Mouse (Mus musculus) bone marrow macrophage, adult 2 months (primary cell): ENCODE results near the gene Kif22.

ENCODE experiments used
- CTCF ChIP-seq: IDR thresholded peaks from 2 replicates; pipeline ENCODE4 v1.5.1; 2012; ENCODE audit warnings: low read depth, mild to moderate bottlenecking, low read length, moderate library complexity
- POLR2A ChIP-seq: IDR thresholded peaks from 2 replicates; pipeline ENCODE4 v1.6.1; 2012; ENCODE audit warnings: mild to moderate bottlenecking, low read depth, low read length, borderline replicate concordance

DNA sequence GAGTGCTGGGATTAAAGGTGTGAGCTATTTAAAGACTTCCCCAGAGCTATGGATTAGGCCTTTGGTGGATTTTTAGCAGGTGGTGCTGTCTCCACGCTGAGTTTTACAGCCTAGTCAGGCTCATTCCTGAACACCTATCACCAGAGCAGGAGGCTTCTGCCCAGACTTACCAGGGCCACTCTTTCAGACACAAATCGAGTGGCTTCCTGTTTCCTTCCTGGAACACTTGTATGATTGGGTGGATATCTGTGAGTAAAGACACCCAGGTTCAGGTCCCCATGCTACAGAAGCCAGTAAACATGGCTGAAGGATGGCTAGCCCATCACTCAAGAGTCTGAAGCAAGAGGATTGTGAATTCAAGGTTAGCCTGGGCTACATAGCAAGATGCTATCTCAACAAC is 40.7 kb upstream of the Kif22 start:
- TF ChIP-seq POLR2A (no peak), CTCF (no peak)
